13 mouse cellular contexts compared by ENCODE assay signal in genomic region chr9:116188952-116189666, GRCm38 (mm10). TPM values are rescaled to one million over a fixed set of nuclear protein-coding genes. Genes with fewer than 3 reads are reported as not detected.
DNase-seq lines count a peak whose midpoint lies in the region; ATAC-seq lines count a peak whose summit lies in the region.
"Had no signal": no experiment of that assay in that cellular context is flagged by ENCODE, and none has a peak within 500 bp of the region (broad histone marks: within the 10 kb centered on the region; RNA-seq: fewer than 3 reads in every experiment).

No protein-coding gene starts in this region.

- DNase-seq in right cerebral cortex, postnatal 4 days, result peak; percentile 15
- DNase-seq in right cerebral cortex, postnatal 25 days, result no peak
- DNase-seq in brain, adult 2 months (ENCODE audit: low read depth, low spot score), result peak; percentile 30
- DNase-seq in thymus, postnatal 25 days, result peak; percentile 70
- no peak for DNase-seq in frontal cortex, postnatal 25 days (ENCODE audit: low spot score in 2 of 2)
- no peak for DNase-seq in left cerebral cortex, adult 8-10 months (ENCODE audit: low spot score in 2 of 2)
- DNase-seq: gastrocnemius, postnatal 14 days had no signal

- peak overlapping the region; percentile 40; the same call in 1 of the 2 replicates for H3K27ac ChIP-seq in limb, embryonic 15.5 days
- H3K27ac ChIP-seq: hindbrain, embryonic 12.5 days; kidney, postnatal 0 days; liver, embryonic 14.5 days had no signal

- ATAC-seq in limb, embryonic 15.5 days (ENCODE audit: insufficient number of reproducible peaks, low FRiP score, low TSS enrichment, low read depth), result no peak
- ATAC-seq in erythroblast, adult 5-6 weeks (replicated peaks; ENCODE audit: low FRiP score, poor library complexity, severe bottlenecking), result no peak

- 0 out of 2 replicates have a peak, but pooled peaks cover 14% of the 10 kb centered on the region for H3K4me1 ChIP-seq in limb, embryonic 15.5 days
- H3K4me1 ChIP-seq: hindbrain, embryonic 12.5 days had no signal

- no peaks in the 10 kb centered on the region for H3K27me3 ChIP-seq in limb, embryonic 15.5 days
- H3K27me3 ChIP-seq: hindbrain, embryonic 12.5 days had no signal

- H3K9ac ChIP-seq in limb, embryonic 15.5 days, result no peak overlapping the region
- H3K9ac ChIP-seq: hindbrain, embryonic 12.5 days; liver, embryonic 14.5 days had no signal

- H3K9me3 ChIP-seq in limb, embryonic 15.5 days, result no peaks in the 10 kb centered on the region
- H3K9me3 ChIP-seq: hindbrain, embryonic 12.5 days had no signal

- H3K4me2 ChIP-seq in limb, embryonic 15.5 days, result no peak overlapping the region
- H3K4me2 ChIP-seq: hindbrain, embryonic 12.5 days had no signal

- no peak overlapping the region for H3K4me3 ChIP-seq in limb, embryonic 15.5 days
- H3K4me3 ChIP-seq: hindbrain, embryonic 12.5 days had no signal

- no peaks in the 10 kb centered on the region for H3K36me3 ChIP-seq in limb, embryonic 15.5 days
- H3K36me3 ChIP-seq: G1E; hindbrain, embryonic 12.5 days had no signal

- 41% methylated on average over 15 of the region's 15 CpGs for WGBS in limb, embryonic 15.5 days

RNA-seq across cellular contexts. Expression of gene Tgfbr2, which starts 13.9 kb away (rescaled TPM):
- 65.2 and 69.0 TPM in 2 replicates for polyA plus RNA-seq in limb, embryonic 15.5 days (2015; fragmentation: Nextera tagmentation; extraction: Ambion mirVana)
- 5.8 and 7.5 TPM in 2 replicates for total RNA-seq in erythroblast, adult 5-6 weeks (2015; ENCODE audit: low replicate concordance)
- 2.4 and 4.8 TPM in 2 replicates for total RNA-seq in erythroblast, adult 5-6 weeks (2017; ENCODE audit: low replicate concordance)
- 10 to 100 TPM; 13.8 to 28.6 (median 20.0) TPM for total RNA-seq in left cerebral cortex, adult 8-10 months (2022)
- polyA plus RNA-seq: G1E had no signal

Comparison
In these comparisons a context has a peak if more than half of its experiments do, and no peak if none do; other contexts are left out.
1. DNase-seq: peak in right cerebral cortex, postnatal 4 days (single experiment), brain, adult 2 months (single experiment) and thymus, postnatal 25 days (single experiment); none in right cerebral cortex, postnatal 25 days (single experiment), frontal cortex, postnatal 25 days (0 of 2) and left cerebral cortex, adult 8-10 months (0 of 2).